Mouse (Mus musculus) embryonic fibroblast, embryonic 13.5 days (primary cell): ENCODE measurements at regions not wholly inside any gene's neighbourhood (a gene's known extent, or its start where the extent isn't known, plus 50 kb on each side); places are given as distances from the start of the nearest gene placed in this dataset.

ENCODE experiments used
- H3K27ac ChIP-seq: 2 replicates; pipeline ENCODE4 v1.5.1; 2012; ENCODE audit warnings: low read length, control low read depth, inconsistent platforms; ENCODE audit not compliant: insufficient read depth
- H3K4me1 ChIP-seq: 2 replicates; pipeline ENCODE4 v1.6.1; 2011; ENCODE audit warnings: low read length; ENCODE audit not compliant: control insufficient read depth, insufficient read depth
- H3K4me3 ChIP-seq: 2 replicates; pipeline ENCODE4 v1.5.1; 2011; ENCODE audit warnings: mild to moderate bottlenecking, control low read depth, low read length; ENCODE audit not compliant: insufficient read depth
- CTCF ChIP-seq: IDR thresholded peaks from 2 replicates; pipeline ENCODE4 v1.5.1; 2011; ENCODE audit warnings: mild to moderate bottlenecking, control low read depth, low read length, moderate library complexity, borderline replicate concordance; ENCODE audit not compliant: insufficient read depth
- POLR2A ChIP-seq: IDR thresholded peaks from 2 replicates; pipeline ENCODE4 v1.6.1; 2011; ENCODE audit warnings: low read depth, mild to moderate bottlenecking, control low read depth, low read length, moderate library complexity

DNA sequence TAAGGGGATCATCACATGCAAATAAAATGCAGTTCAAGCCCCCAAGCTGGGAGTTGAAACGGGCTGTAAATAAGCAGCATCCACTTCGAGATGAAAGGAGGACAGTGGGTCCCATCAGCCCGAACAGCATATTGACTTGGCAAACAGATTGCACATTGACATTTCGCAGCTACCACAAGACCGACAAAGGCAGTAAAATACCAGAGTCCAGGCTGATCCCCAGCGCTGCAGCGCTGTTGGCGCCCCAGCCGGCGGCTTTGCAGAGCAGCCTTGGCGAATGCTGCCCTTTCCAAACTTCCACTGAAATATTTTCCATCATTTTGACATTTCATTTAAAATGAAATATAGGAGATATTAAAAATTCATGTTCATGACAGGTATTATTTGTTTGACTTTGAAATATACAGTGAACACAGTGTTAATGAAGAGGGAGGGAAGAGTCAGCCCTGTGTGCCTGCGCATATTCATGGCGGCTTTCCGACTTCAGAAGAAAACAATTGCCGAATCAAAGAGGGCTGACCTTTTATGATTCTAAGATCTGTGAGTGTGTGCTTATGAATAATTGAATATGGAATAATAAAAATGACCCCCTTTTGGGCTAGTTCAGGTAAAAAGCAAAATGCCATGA, 98.4 kb downstream of the Sqor start:
- TF ChIP-seq CTCF (no peak), POLR2A (no peak)
- Histone ChIP-seq H3K4me1 (no peaks in the 10 kb centered on the region), H3K4me3 (no peak overlapping the region), H3K27ac (no peak overlapping the region)

DNA sequence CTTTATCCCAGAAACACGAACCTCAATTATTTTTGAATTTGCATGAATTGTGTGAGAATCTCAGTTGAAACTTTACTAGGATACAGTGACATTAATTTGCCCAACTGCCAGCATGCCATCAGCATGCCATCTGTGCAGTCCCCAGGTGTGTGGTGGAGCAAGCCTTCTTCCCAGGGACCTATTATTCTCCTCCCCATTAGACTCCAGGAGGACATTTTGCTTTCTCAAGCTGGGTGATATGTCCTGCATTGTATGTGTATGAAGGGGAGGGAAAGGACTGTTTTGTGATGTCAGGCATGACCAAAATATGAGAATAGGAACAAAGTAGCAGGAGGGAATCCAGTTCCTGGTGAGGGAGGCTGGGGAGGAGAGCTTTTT, 98.9 kb downstream of the Sqor start:
- no peak overlapping the region for H3K4me3 ChIP-seq
- H3K27ac ChIP-seq: no peak overlapping the region
- H3K4me1 ChIP-seq: no peaks in the 10 kb centered on the region
- no peak for TF ChIP-seq POLR2A
- TF ChIP-seq CTCF: no peak

DNA sequence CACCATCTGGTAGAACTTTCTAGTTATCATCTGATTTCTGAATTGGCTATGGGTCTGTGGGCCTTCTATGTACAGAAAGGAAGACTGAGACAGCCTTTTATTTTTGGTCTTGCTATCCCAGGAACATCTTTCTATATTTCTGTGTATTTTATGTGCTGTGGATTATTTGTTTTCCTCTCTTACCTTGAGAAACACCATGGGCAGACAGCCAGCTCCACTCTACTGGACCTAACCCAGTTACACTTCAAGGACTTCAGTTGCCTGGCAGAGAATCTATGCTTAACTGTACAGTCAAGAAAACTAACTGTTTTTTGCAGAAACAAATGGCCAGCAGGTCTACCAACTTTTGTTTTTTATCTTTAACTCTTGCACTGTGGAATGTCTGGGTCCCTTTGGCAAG, 122.1 kb downstream of the Sqor start:
- H3K4me3 ChIP-seq: no peak overlapping the region

DNA sequence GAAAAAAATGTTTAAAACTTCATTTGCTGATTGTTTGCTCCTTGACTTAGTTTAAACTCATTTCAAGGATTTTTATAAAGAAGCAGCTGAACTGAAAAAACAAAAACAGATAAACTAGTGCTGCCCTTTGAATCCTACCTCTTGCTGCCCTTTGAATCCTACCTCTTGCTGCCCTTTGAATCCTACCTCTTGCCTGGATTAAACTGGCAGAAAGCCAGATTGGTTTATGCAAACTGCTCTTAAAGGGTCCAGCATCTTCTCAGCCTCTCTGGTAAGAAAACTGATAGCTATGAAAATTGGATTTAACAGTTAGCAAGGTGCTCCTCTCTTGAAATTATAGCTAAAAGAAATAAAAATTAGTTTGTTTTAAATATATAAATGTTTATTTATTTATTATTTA, 122.5 kb downstream of the Sqor start:
- TF ChIP-seq POLR2A (no peak), CTCF (no peak)
- Histone ChIP-seq H3K4me1 (no peaks in the 10 kb centered on the region), H3K4me3 (no peak overlapping the region), H3K27ac (no peak overlapping the region)

More for the DNA sequence above, 122.1 kb downstream of the Sqor start:
- Histone ChIP-seq H3K27ac (no peak overlapping the region), H3K4me1 (no peaks in the 10 kb centered on the region)
- TF ChIP-seq POLR2A: no peak
- TF ChIP-seq CTCF: no peak

DNA sequence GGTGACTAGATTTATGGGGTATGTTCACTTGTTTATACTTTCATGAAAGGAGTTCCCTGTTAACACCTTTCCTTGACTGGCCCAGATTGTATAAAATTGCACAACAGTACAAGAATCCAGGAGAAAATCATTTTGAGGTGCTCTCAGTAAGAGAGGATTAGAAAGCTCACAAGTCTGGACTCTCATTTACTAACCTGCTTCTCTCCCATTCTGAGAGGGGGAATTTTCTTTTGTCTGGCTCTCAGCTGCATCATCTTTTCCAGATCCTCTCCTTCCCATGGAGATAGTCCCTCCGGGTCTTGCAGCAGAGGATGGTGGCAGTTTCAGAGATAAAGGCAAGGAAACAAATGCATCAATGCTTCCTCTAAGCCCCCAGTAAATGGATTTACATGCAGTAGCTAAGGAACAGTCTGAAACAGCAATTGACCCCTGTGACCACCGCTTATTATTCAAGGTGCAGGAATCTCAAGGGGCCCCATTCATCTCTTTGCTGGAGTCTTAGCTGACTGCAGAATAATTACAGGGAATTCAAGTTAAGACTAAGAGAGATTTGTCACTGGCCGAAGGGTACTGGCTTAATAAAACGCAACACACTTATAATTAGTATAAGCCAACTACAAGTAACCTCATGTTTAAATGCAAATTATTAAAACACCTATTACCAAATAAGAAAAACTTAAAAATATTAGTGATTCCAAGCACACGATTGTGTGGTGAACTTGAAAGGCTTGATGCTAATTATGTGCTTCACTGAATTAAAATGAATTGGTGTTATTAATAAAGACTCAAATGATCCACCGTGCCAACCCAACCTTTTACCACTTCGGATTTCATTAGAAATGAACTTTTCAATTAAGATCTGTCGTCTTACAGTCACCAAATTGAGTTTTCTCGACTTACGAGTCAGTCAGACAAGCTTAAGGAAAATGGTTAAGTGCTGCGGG, 140.4 kb downstream of the Sqor start:
- Histone ChIP-seq H3K27ac (no peak overlapping the region), H3K4me3 (no peak overlapping the region), H3K4me1 (no peaks in the 10 kb centered on the region)
- TF ChIP-seq POLR2A (no peak), CTCF (no peak)

DNA sequence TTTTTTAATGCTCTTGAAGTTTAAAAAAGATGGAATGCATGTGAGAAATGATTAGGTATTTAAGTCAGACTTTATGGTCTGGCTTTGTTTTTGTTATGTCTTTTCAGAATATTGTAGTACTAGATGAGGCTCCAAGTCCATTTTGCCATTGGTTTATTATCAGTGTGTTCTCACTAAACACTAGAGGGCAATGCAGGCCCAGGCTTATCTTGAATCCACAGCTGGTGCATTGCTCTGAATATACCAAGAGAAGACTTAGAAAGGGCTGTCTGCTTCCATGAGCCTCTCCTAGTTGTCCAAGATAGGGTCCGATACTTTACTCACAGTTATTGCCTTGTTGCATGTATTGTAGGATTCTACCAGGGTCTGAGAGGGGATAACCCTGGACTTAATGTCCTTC, 151.7 kb downstream of the Sqor start:
- Histone ChIP-seq H3K4me1 (no peaks in the 10 kb centered on the region), H3K4me3 (no peak overlapping the region), H3K27ac (no peak overlapping the region)
- TF ChIP-seq POLR2A: no peak
- TF ChIP-seq CTCF: no peak

DNA sequence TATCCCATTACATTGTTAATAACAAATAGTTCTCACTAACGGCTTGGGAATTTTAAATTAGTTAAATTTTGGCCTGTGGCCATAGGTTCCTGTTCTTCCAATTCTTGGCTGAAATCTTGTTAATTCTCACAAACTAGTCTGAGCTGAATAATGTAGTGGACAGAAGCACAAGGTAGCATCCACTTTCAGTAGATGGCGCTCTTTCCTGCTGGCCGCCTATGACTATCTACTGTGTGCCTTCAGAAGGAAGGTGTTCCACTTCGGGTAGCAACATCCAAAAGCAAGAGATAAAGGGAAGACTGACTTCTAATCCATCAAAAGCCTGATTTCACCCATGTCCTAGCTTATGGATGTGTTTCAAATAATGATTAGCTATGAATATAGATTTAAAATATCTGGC, 172.9 kb downstream of the Sqor start:
- TF ChIP-seq POLR2A (no peak), CTCF (peak; percentile 14; the same call in 1 of the 2 replicates)

DNA sequence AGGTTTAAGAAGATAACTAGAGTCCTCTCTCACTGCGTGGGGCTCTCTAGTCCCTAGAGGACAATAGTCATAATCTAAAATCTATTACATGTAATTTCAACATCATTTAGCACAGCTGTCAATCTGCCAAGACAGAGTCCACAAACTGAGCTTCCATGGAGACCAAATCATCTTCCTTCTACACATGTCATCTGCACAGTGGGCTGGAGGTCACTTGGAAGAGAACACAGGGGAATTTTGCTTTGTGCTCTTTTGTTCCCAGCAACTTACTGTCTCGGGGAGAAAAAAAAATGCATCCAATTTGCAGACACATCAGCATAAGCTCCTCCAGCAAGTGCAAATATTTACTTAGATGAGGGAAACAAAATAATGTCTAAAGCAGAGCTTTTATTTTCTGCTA, 179.8 kb downstream of the Sqor start:
- Histone ChIP-seq H3K4me1 (no peaks in the 10 kb centered on the region), H3K27ac (no peak overlapping the region)
- no peak for TF ChIP-seq POLR2A
- TF ChIP-seq CTCF: no peak

More for the DNA sequence above, 172.9 kb downstream of the Sqor start:
- H3K4me1 ChIP-seq: no peaks in the 10 kb centered on the region
- no peak overlapping the region for H3K4me3 ChIP-seq
- H3K27ac ChIP-seq: no peak overlapping the region

DNA sequence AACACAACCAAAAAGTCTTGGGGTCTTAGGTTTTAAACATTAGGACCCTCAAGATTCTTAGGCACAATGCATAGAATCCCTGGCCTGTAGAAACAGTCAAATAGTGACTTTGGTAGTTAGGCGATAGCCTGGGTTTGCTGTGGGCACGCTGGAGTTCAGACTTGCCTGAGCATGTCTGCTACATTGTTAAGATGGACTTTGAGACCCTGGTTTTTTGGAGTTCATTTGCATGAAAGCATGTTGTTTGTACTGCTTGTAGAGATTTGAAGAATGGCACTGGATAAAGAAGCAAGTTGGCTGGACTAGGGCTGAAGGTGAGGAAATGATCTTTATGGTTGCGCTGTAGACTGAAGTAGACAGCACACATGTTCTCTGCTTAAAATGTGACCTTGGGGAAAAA, 180.9 kb downstream of the Sqor start:
- Histone ChIP-seq H3K27ac (no peak overlapping the region), H3K4me3 (no peak overlapping the region), H3K4me1 (no peaks in the 10 kb centered on the region)
- TF ChIP-seq CTCF (no peak), POLR2A (no peak)

More for the DNA sequence above, 179.8 kb downstream of the Sqor start:
- H3K4me3 ChIP-seq: no peak overlapping the region

DNA sequence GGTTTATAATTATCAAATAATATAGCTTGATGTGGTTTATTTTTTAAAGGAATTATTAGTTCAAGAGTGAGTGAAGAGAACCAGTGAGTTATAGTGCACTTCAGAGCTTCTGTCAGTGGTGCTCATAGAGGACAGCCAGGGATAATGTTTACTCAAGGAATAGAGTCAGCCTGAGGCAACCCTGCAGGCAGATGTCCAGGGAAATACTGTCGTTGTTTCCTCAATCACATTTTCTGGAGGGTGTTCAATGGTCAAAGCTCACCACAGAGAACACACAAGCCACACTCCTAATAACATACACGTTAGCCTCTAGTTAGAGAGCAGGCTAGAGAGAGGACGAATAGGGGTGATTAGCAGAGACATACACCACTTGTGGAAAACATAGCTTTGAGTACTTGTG, 184.0 kb downstream of the Sqor start:
- Histone ChIP-seq H3K4me1 (no peaks in the 10 kb centered on the region), H3K4me3 (no peak overlapping the region), H3K27ac (no peak overlapping the region)
- TF ChIP-seq POLR2A (no peak), CTCF (no peak)
